Mouse (Mus musculus) yolk sac, embryonic 10.5 days (tissue): Measurements from ENCODE around the gene Ret.

Source experiments
- DNase-seq: peaks from one replicate; pipeline ENCODE4 v3.0.0-alpha.2; 2017; ENCODE audit warnings: low spot score

The Ret gene

GRCm38 (mm10) chr6:118197440-118197975 lies at the start of gene Ret:
Gene Ret (minus strand): TSS chr6:118197718.
- DNase-seq: no peak

GRCm38 (mm10) chr6:118247161-118247560 lies 49.6 kb upstream of the Ret start:
- no peak for DNase-seq

- no peak for DNase-seq
These were observed 46.6 kb upstream of the Ret start for GRCm38 (mm10) chr6:118244106-118244505.

- no peak for DNase-seq
These were observed 45.4 kb upstream of the Ret start for GRCm38 (mm10) chr6:118242941-118243340.

- DNase-seq: no peak
These were observed 28.6 kb upstream of the Ret start for GRCm38 (mm10) chr6:118226072-118226471.

- DNase-seq: no peak
These were observed 25.0 kb upstream of the Ret start for GRCm38 (mm10) chr6:118222471-118222870.

GRCm38 (mm10) chr6:118215676-118216075 lies 18.2 kb upstream of the Ret start:
- DNase-seq: no peak

GRCm38 (mm10) chr6:118208326-118208725 lies 10.8 kb upstream of the Ret start:
- DNase-seq: no peak

- no peak for DNase-seq
These were observed 8.9 kb upstream of the Ret start for GRCm38 (mm10) chr6:118206386-118206785.

GRCm38 (mm10) chr6:118205176-118205890 lies 7.8 kb upstream of the Ret start:
- DNase-seq: peak; percentile 9

GRCm38 (mm10) chr6:118204112-118204511 lies 6.6 kb upstream of the Ret start:
- no peak for DNase-seq

GRCm38 (mm10) chr6:118196751-118197439 lies 623 bp downstream of the Ret start:
- peak; percentile 24 for DNase-seq

- DNase-seq: no peak
These were observed 2.4 kb downstream of the Ret start for GRCm38 (mm10) chr6:118195108-118195507.

GRCm38 (mm10) chr6:118192882-118193281 lies 4.6 kb downstream of the Ret start:
- DNase-seq: no peak

- DNase-seq: no peak
These were observed 5.3 kb downstream of the Ret start for GRCm38 (mm10) chr6:118192199-118192598.

- DNase-seq: no peak
These were observed 7.8 kb downstream of the Ret start for GRCm38 (mm10) chr6:118189764-118190163.

- no peak for DNase-seq
These were observed 8.9 kb downstream of the Ret start for GRCm38 (mm10) chr6:118188599-118188998.

GRCm38 (mm10) chr6:118187285-118187641 lies 10.3 kb downstream of the Ret start:
- DNase-seq: no peak

GRCm38 (mm10) chr6:118186620-118187284 lies 10.8 kb downstream of the Ret start:
- no peak for DNase-seq

- no peak for DNase-seq
These were observed 13.4 kb downstream of the Ret start for GRCm38 (mm10) chr6:118184126-118184525.

GRCm38 (mm10) chr6:118180085-118180423 lies 17.5 kb downstream of the Ret start:
- no peak for DNase-seq

- DNase-seq: peak; percentile 58
These were observed 18.0 kb downstream of the Ret start for GRCm38 (mm10) chr6:118179316-118180084.
